ENCODE assay signal across 7 mouse cellular contexts in genomic region chr9:45388385-45388994, GRCm38 (mm10). TPM values are rescaled to one million over a fixed set of nuclear protein-coding genes. Genes with fewer than 3 reads are reported as not detected.
DNase-seq lines count a peak whose midpoint lies in the region; ATAC-seq lines count a peak whose summit lies in the region.

No protein-coding gene starts in this region.

- WGBS in midbrain, embryonic 16.5 days, result 43% methylated on average over 12 of the region's 12 CpGs

- H3K4me2 ChIP-seq in midbrain, embryonic 16.5 days (ENCODE audit: low read length), result no peak overlapping the region

- no peaks in the 10 kb centered on the region for H3K9me3 ChIP-seq in midbrain, embryonic 16.5 days (replicated peaks; ENCODE audit: control insufficient read depth, low read length, poor library complexity, severe bottlenecking)

- H3K27ac ChIP-seq in midbrain, embryonic 16.5 days (ENCODE audit: low read length), result no peak overlapping the region

- H3K4me1 ChIP-seq in midbrain, embryonic 16.5 days (ENCODE audit: control insufficient read depth, insufficient read depth, low read length), result no peaks in the 10 kb centered on the region

- peak; percentile 88 for DNase-seq in adrenal gland, adult 18-20 months (ENCODE audit: low spot score in 2 of 2)
- DNase-seq in embryo, embryonic 10 days (ENCODE audit: low spot score), result peak; percentile 90
- peak; percentile 79 to 85 for DNase-seq in gastrocnemius, postnatal 36 days
- DNase-seq in kidney, adult 11 months, result peak; percentile 85
- peak; percentile 82 to 84 for DNase-seq in left cerebral cortex, postnatal 36 days (ENCODE audit: low spot score in 2 of 2)
- DNase-seq in spleen, postnatal 10 days (ENCODE audit: low spot score in 2 of 2), result peak; percentile 69 to 86

- H3K4me3 ChIP-seq in midbrain, embryonic 16.5 days (ENCODE audit: low read depth, low read length), result no peak overlapping the region

- peaks cover 6% of the 10 kb centered on the region for H3K36me3 ChIP-seq in midbrain, embryonic 16.5 days (ENCODE audit: control insufficient read depth, insufficient read depth, low read length)

- H3K27me3 ChIP-seq in midbrain, embryonic 16.5 days (ENCODE audit: control insufficient read depth, insufficient read depth, low read depth, low read length), result no peaks in the 10 kb centered on the region

- ATAC-seq in midbrain, embryonic 16.5 days, result peak; percentile 84

- intact Hi-C loops in gastrocnemius, postnatal 36 days (cut with DNase I), result loop anchor here (1.0 to 5.0 kb wide), 2 partner anchors 88 to 166 kb away; no protein-coding TSS in a partner anchor
- intact Hi-C loops in left cerebral cortex, postnatal 36 days (cut with DNase I), result loop anchor here (1.0 kb wide), 3 partner anchors 43 to 167 kb away; no protein-coding TSS in a partner anchor

- no peak overlapping the region for H3K9ac ChIP-seq in midbrain, embryonic 16.5 days (ENCODE audit: low read depth, low read length)

RNA-seq across cellular contexts. Expression of gene Fxyd2, which starts 11.0 kb away (rescaled TPM):
- total RNA-seq in adrenal gland, adult 18-20 months (2021), result 1 to 10 TPM; 4.5 to 8.9 TPM
- total RNA-seq in gastrocnemius, postnatal 36 days (2021), result 1 to 10 TPM; 1.4 to 2.6 TPM
- total RNA-seq in left cerebral cortex, postnatal 36 days (2021), result 1 to 10 TPM; 5.7 to 5.8 TPM
- polyA plus RNA-seq in midbrain, embryonic 16.5 days (2015; fragmentation: Nextera tagmentation; extraction: Ambion mirVana), result 10.8 and 14.3 TPM in 2 replicates

RNA-seq across cellular contexts. Expression of gene Fxyd6, which starts 18.5 kb away (rescaled TPM):
- total RNA-seq in adrenal gland, adult 18-20 months (2021), result 100 to 1,000 TPM; 209 to 250 TPM
- 10 to 100 TPM; 24.2 to 33.4 TPM for total RNA-seq in gastrocnemius, postnatal 36 days (2021)
- 100 to 1,000 TPM; 110 to 129 TPM for total RNA-seq in left cerebral cortex, postnatal 36 days (2021)
- 722 and 817 TPM in 2 replicates for polyA plus RNA-seq in midbrain, embryonic 16.5 days (2015; fragmentation: Nextera tagmentation; extraction: Ambion mirVana)

RNA-seq across cellular contexts. Expression of gene Dscaml1, which starts 37.9 kb away (rescaled TPM):
- total RNA-seq in adrenal gland, adult 18-20 months (2021), result 1 to 10 TPM in 1 of 2 experiments, under 1 TPM in 1; 0.53 to 1.3 TPM
- not detected for total RNA-seq in gastrocnemius, postnatal 36 days (2021)
- 10 to 100 TPM; 42.5 to 64.6 TPM for total RNA-seq in left cerebral cortex, postnatal 36 days (2021)
- polyA plus RNA-seq in midbrain, embryonic 16.5 days (2015; fragmentation: Nextera tagmentation; extraction: Ambion mirVana), result 17.9 and 20.6 TPM in 2 replicates

Comparison
In these comparisons a context has a peak if more than half of its experiments do, and no peak if none do; other contexts are left out.
1. RNA of gene Dscaml1, which starts 37.9 kb away (total RNA-seq): 42.5 to 64.6 TPM in left cerebral cortex, postnatal 36 days; 0.53 to 1.3 TPM in adrenal gland, adult 18-20 months and not detected in gastrocnemius, postnatal 36 days; every median in the first group is over 10 times any median in the second.
2. Peak in every context shown above with its lines, with median percentiles within 50 percentile points of each other: DNase-seq.